ENCODE assay signal across 28 mouse cellular contexts in genomic region chr10:117284578-117285520, GRCm38 (mm10). TPM values are rescaled to one million over a fixed set of nuclear protein-coding genes. Genes with fewer than 3 reads are reported as not detected.
DNase-seq lines count a peak whose midpoint lies in the region; ATAC-seq and TF ChIP-seq lines count a peak whose summit lies in the region.
"Had no signal": no experiment of that assay in that cellular context is flagged by ENCODE, and none has a peak within 500 bp of the region (broad histone marks: within the 10 kb centered on the region; RNA-seq: fewer than 3 reads in every experiment).

No protein-coding gene starts in this region.

- H3K36me3 ChIP-seq in stomach, postnatal 0 days (ENCODE audit: control insufficient read depth, insufficient read depth, low read length) = no peaks in the 10 kb centered on the region
- H3K36me3 ChIP-seq in forebrain, embryonic 12.5 days (replicated peaks) = no peaks in the 10 kb centered on the region
- H3K36me3 ChIP-seq: embryonic facial prominence, embryonic 12.5 days; forebrain, embryonic 15.5 days; limb, embryonic 10.5 days; midbrain, embryonic 10.5 days; neural tube, embryonic 12.5 days had no signal

- peak; percentile 36 for DNase-seq in layer of hippocampus, adult 9-11 months
- no peak for DNase-seq in layer of hippocampus, adult 11-12 months (ENCODE audit: low spot score)
- DNase-seq in stomach, postnatal 0 days (ENCODE audit: low spot score) = no peak
- DNase-seq: adrenal gland, adult 8-10 months; cerebellum, adult 9-11 months; gastrocnemius, postnatal 36 days; kidney, adult 9 months; kidney, postnatal 36 days; lung, postnatal 14 days; right cerebral cortex, adult 18-20 months; thymus, postnatal 25 days had no signal

- WGBS in bone marrow, adult 2 months = 55% methylated on average over 10 of the region's 10 CpGs
- WGBS in stomach, postnatal 0 days = 79% methylated on average over 10 of the region's 10 CpGs
- WGBS in forebrain, embryonic 12.5 days = 85% methylated on average over 10 of the region's 10 CpGs

- no peak overlapping the region for H3K9ac ChIP-seq in stomach, postnatal 0 days (ENCODE audit: low read length)
- no peak overlapping the region for H3K9ac ChIP-seq in forebrain, embryonic 12.5 days
- H3K9ac ChIP-seq: embryonic facial prominence, embryonic 12.5 days; forebrain, embryonic 15.5 days; hindbrain, embryonic 14.5 days; liver, embryonic 14.5 days; neural tube, embryonic 12.5 days had no signal

- no peak overlapping the region for H3K4me2 ChIP-seq in stomach, postnatal 0 days (replicated peaks; ENCODE audit: low read depth)
- H3K4me2 ChIP-seq in forebrain, embryonic 12.5 days = no peak overlapping the region
- H3K4me2 ChIP-seq: embryonic facial prominence, embryonic 12.5 days; forebrain, embryonic 15.5 days; hindbrain, embryonic 14.5 days; neural tube, embryonic 12.5 days had no signal

- TF ChIP-seq POLR2A in bone marrow, adult 2 months (IDR thresholded peaks at IDR 0.05; ENCODE audit: borderline replicate concordance, control insufficient read depth, low read depth, low read length) = no peak

- TF ChIP-seq EP300 in stomach, postnatal 0 days (optimal IDR thresholded peaks at IDR 0.05) = no peak

- peak overlapping the region; percentile 67 for H3K4me3 ChIP-seq in bone marrow, adult 2 months (replicated peaks; ENCODE audit: control insufficient read depth, low read depth, low read length)
- H3K4me3 ChIP-seq in brown adipose tissue, adult 24 weeks (ENCODE audit: insufficient read depth, low read depth, low read length) = no peak overlapping the region
- H3K4me3 ChIP-seq in stomach, postnatal 0 days (ENCODE audit: low read depth, low read length) = no peak overlapping the region
- no peak overlapping the region for H3K4me3 ChIP-seq in forebrain, embryonic 12.5 days (replicated peaks)
- H3K4me3 ChIP-seq: embryonic facial prominence, embryonic 12.5 days; erythroblast, embryonic 14.5 days; forebrain, embryonic 15.5 days; limb, embryonic 10.5 days; midbrain, embryonic 10.5 days; neural tube, embryonic 12.5 days had no signal

- H3K27ac ChIP-seq in bone marrow, adult 2 months (ENCODE audit: control insufficient read depth, insufficient read depth, low read depth, low read length, poor library complexity) = peak overlapping the region; percentile 86
- peak overlapping the region; percentile 15 for H3K27ac ChIP-seq in brown adipose tissue, adult 24 weeks (replicated peaks; ENCODE audit: low read depth, low read length)
- no peak overlapping the region for H3K27ac ChIP-seq in stomach, postnatal 0 days (replicated peaks)
- H3K27ac ChIP-seq in forebrain, embryonic 12.5 days = no peak overlapping the region
- H3K27ac ChIP-seq: embryonic facial prominence, embryonic 12.5 days; forebrain, embryonic 15.5 days; hindbrain, embryonic 14.5 days; limb, embryonic 10.5 days; liver, embryonic 14.5 days; midbrain, embryonic 10.5 days; neural tube, embryonic 12.5 days had no signal

- peak; percentile 60 for ATAC-seq in monocyte, adult 5-6 weeks (replicated peaks; ENCODE audit: insufficient number of reproducible peaks, low FRiP score, low TSS enrichment, poor library complexity, severe bottlenecking)
- ATAC-seq in stomach, postnatal 0 days (ENCODE audit: low FRiP score, low TSS enrichment) = no peak
- no peak for ATAC-seq in forebrain, embryonic 12.5 days (ENCODE audit: low FRiP score)
- ATAC-seq: forebrain, embryonic 15.5 days had no signal

- no peaks in the 10 kb centered on the region; the same call in 1 of the 2 replicates for H3K4me1 ChIP-seq in bone marrow, adult 2 months (ENCODE audit: control insufficient read depth, insufficient read depth, low read length)
- no peaks in the 10 kb centered on the region for H3K4me1 ChIP-seq in brown adipose tissue, adult 24 weeks (ENCODE audit: control insufficient read depth, insufficient read depth, insufficient read length, low read length)
- 0 out of 2 replicates have a peak, but pooled peaks cover 2% of the 10 kb centered on the region for H3K4me1 ChIP-seq in stomach, postnatal 0 days (replicated peaks; ENCODE audit: control insufficient read depth, insufficient read depth)
- no peaks in the 10 kb centered on the region for H3K4me1 ChIP-seq in forebrain, embryonic 12.5 days
- H3K4me1 ChIP-seq: embryonic facial prominence, embryonic 12.5 days; forebrain, embryonic 15.5 days; limb, embryonic 10.5 days; midbrain, embryonic 10.5 days; neural tube, embryonic 12.5 days had no signal

- H3K9me3 ChIP-seq in stomach, postnatal 0 days (ENCODE audit: control insufficient read depth, low read length) = no peaks in the 10 kb centered on the region
- no peaks in the 10 kb centered on the region for H3K9me3 ChIP-seq in forebrain, embryonic 12.5 days
- H3K9me3 ChIP-seq: embryonic facial prominence, embryonic 12.5 days; forebrain, embryonic 15.5 days; limb, embryonic 10.5 days; midbrain, embryonic 10.5 days; neural tube, embryonic 12.5 days had no signal

- no peak for TF ChIP-seq CTCF in bone marrow, adult 2 months (IDR thresholded peaks at IDR 0.05; ENCODE audit: control insufficient read depth, insufficient read depth, low read length)
- no peak for TF ChIP-seq CTCF in stomach, postnatal 0 days (IDR thresholded peaks at IDR 0.05; ENCODE audit: low read depth)

- H3K27me3 ChIP-seq in stomach, postnatal 0 days (ENCODE audit: control insufficient read depth, insufficient read depth, low read length) = no peaks in the 10 kb centered on the region
- H3K27me3 ChIP-seq in forebrain, embryonic 12.5 days = no peaks in the 10 kb centered on the region
- H3K27me3 ChIP-seq: embryonic facial prominence, embryonic 12.5 days; forebrain, embryonic 15.5 days; neural tube, embryonic 12.5 days had no signal

RNA-seq across cellular contexts. Expression of gene Lyz2, which starts 2.7 kb away (rescaled TPM):
- polyA plus RNA-seq in bone marrow, adult 2 months (2011; ENCODE audit: insufficient read depth, insufficient read length, low replicate concordance, missing spikeins) = 276 and 1,158 TPM in 2 replicates
- 168 and 210 TPM in 2 replicates for polyA plus RNA-seq in brown adipose tissue, adult 24 weeks (2012; ENCODE audit: insufficient read depth, insufficient read length, missing spikeins)
- total RNA-seq in monocyte, adult 5-6 weeks (2017) = 6,968 to 13,798 TPM (median 13,210 TPM) in 3 replicates
- 48.9 and 54.0 TPM in 2 replicates for polyA plus RNA-seq in stomach, postnatal 0 days (2015; fragmentation: Nextera tagmentation; extraction: Ambion mirVana)
- 7.7 and 9.1 TPM in 2 replicates for polyA plus RNA-seq in forebrain, embryonic 12.5 days (2016; fragmentation: Nextera tagmentation; extraction: Ambion mirVana)

RNA-seq across cellular contexts. Expression of gene Lyz1, which starts 7.8 kb away (rescaled TPM):
- 5.6 TPM in 1 of 2 replicates, not detected in the other for polyA plus RNA-seq in bone marrow, adult 2 months (2011; ENCODE audit: insufficient read depth, insufficient read length, low replicate concordance, missing spikeins)
- 6.1 and 6.7 TPM in 2 replicates for polyA plus RNA-seq in brown adipose tissue, adult 24 weeks (2012; ENCODE audit: insufficient read depth, insufficient read length, missing spikeins)
- 19.1 to 44.2 TPM (median 37.4 TPM) in 3 replicates for total RNA-seq in monocyte, adult 5-6 weeks (2017)
- 0.10 and 0.29 TPM in 2 replicates for polyA plus RNA-seq in stomach, postnatal 0 days (2015; fragmentation: Nextera tagmentation; extraction: Ambion mirVana)
- polyA plus RNA-seq in forebrain, embryonic 12.5 days (2016; fragmentation: Nextera tagmentation; extraction: Ambion mirVana) = not detected in 2 replicates
- polyA plus RNA-seq: embryonic facial prominence, embryonic 12.5 days; erythroblast, embryonic 14.5 days; forebrain, embryonic 15.5 days; hindbrain, embryonic 14.5 days; limb, embryonic 10.5 days; midbrain, embryonic 10.5 days; neural tube, embryonic 12.5 days had no signal

RNA-seq across cellular contexts. Expression of gene 9530003J23Rik, which starts 46.3 kb away (rescaled TPM):
- not detected in 2 replicates for polyA plus RNA-seq in bone marrow, adult 2 months (2011; ENCODE audit: insufficient read depth, insufficient read length, low replicate concordance, missing spikeins)
- polyA plus RNA-seq in brown adipose tissue, adult 24 weeks (2012; ENCODE audit: insufficient read depth, insufficient read length, missing spikeins) = not detected in 2 replicates
- total RNA-seq in monocyte, adult 5-6 weeks (2017) = not detected in 3 replicates
- not detected in 2 replicates for polyA plus RNA-seq in stomach, postnatal 0 days (2015; fragmentation: Nextera tagmentation; extraction: Ambion mirVana)
- polyA plus RNA-seq in forebrain, embryonic 12.5 days (2016; fragmentation: Nextera tagmentation; extraction: Ambion mirVana) = not detected in 2 replicates
- total RNA-seq: adrenal gland, adult 8-10 months; gastrocnemius, postnatal 36 days; heart, postnatal 25 days; layer of hippocampus, postnatal 10 days; left cerebral cortex, adult 8-10 months had no signal
- polyA plus RNA-seq: embryonic facial prominence, embryonic 12.5 days; erythroblast, embryonic 14.5 days; forebrain, embryonic 15.5 days; hindbrain, embryonic 14.5 days; intestine, embryonic 14.5 days; limb, embryonic 10.5 days; liver, embryonic 14.5 days; midbrain, embryonic 10.5 days; neural tube, embryonic 12.5 days; small intestine, adult 2 months had no signal

Comparison
In these comparisons a context has a peak if more than half of its experiments do, and no peak if none do; other contexts are left out.
1. H3K27ac ChIP-seq: peak in bone marrow, adult 2 months (single experiment) and brown adipose tissue, adult 24 weeks (single experiment); none in stomach, postnatal 0 days (single experiment) and forebrain, embryonic 12.5 days (single experiment).